Mouse (Mus musculus) left cerebral cortex, adult 9 months (tissue): ENCODE measurements at regions not wholly inside any gene's neighbourhood (a gene's known extent, or its start where the extent isn't known, plus 50 kb on each side); places are given as distances from the start of the nearest gene placed in this dataset.
A peak's percentile ranks its signal among the peaks of the same experiment; 100 is the strongest.

Experiments
- DNase-seq, 2 experiments: peaks; one replicate each; pipeline ENCODE4 v3.0.0; 2022; ENCODE audit warnings: low spot score in 2 of 2

GRCm38 (mm10) chr3:13242532-13242931, 1238.0 kb upstream of the Slc7a12 start:
- peak; percentile 48 to 60 for DNase-seq

- peak in 1 of 2 experiments; percentile 4 for DNase-seq
These were observed 1233.0 kb upstream of the Slc7a12 start for GRCm38 (mm10) chr3:13247537-13247936.

GRCm38 (mm10) chr3:13248789-13249188, 1231.7 kb upstream of the Slc7a12 start:
- DNase-seq = peak; percentile 11 to 41

GRCm38 (mm10) chr3:13250721-13251120, 1229.8 kb upstream of the Slc7a12 start:
- DNase-seq = no peak

GRCm38 (mm10) chr3:13254061-13254460, 1226.4 kb upstream of the Slc7a12 start:
- DNase-seq = peak; percentile 27 to 41
